Mouse (Mus musculus): ENCODE results near the gene Lamc2. TPM values are rescaled to one million over a fixed set of nuclear protein-coding genes. Genes with fewer than 3 reads are reported as not detected.

Lamc2 gene
- total RNA-seq, 2 experiments from 2014 or later = 1.4 to 2.0 TPM

- no peak for DNase-seq (ENCODE audit: low spot score in 2 of 2)
Observed at GRCm38 (mm10) chr1:153129992-153130713, 56.1 kb downstream of the Lamc2 start.

- no peak for DNase-seq (ENCODE audit: low spot score in 2 of 2)
Observed at GRCm38 (mm10) chr1:153128780-153129179, 57.5 kb downstream of the Lamc2 start.

GRCm38 (mm10) chr1:153127622-153128021 lies 58.6 kb downstream of the Lamc2 start:
- DNase-seq (ENCODE audit: low spot score in 2 of 2) = no peak

GRCm38 (mm10) chr1:153126491-153127381 lies 59.5 kb downstream of the Lamc2 start:
- no peak for DNase-seq (ENCODE audit: low spot score in 2 of 2)

- DNase-seq (ENCODE audit: low spot score in 2 of 2) = no peak
Observed at GRCm38 (mm10) chr1:153125287-153126275, 60.7 kb downstream of the Lamc2 start.

GRCm38 (mm10) chr1:153124502-153124901 lies 61.7 kb downstream of the Lamc2 start:
- DNase-seq (ENCODE audit: low spot score in 2 of 2) = no peak

- DNase-seq (ENCODE audit: low spot score in 2 of 2) = no peak
Observed at GRCm38 (mm10) chr1:153122764-153123163, 63.5 kb downstream of the Lamc2 start.

GRCm38 (mm10) chr1:153121320-153121719 lies 64.9 kb downstream of the Lamc2 start:
- no peak for DNase-seq (ENCODE audit: low spot score in 2 of 2)

- DNase-seq (ENCODE audit: low spot score in 2 of 2) = no peak
Observed at GRCm38 (mm10) chr1:153120544-153120943, 65.7 kb downstream of the Lamc2 start.

GRCm38 (mm10) chr1:153115315-153115714 lies 70.9 kb downstream of the Lamc2 start:
- DNase-seq (ENCODE audit: low spot score in 2 of 2) = no peak

GRCm38 (mm10) chr1:153111596-153111995 lies 74.7 kb downstream of the Lamc2 start:
- no peak for DNase-seq (ENCODE audit: low spot score in 2 of 2)

- DNase-seq (ENCODE audit: low spot score in 2 of 2) = no peak
Observed at GRCm38 (mm10) chr1:153109836-153110235, 76.4 kb downstream of the Lamc2 start.

- no peak for DNase-seq (ENCODE audit: low spot score in 2 of 2)
Observed at GRCm38 (mm10) chr1:153109346-153109745, 76.9 kb downstream of the Lamc2 start.

- peak; percentile 40 to 69 for DNase-seq (ENCODE audit: low spot score in 2 of 2)
Observed at GRCm38 (mm10) chr1:153107866-153108265, 78.4 kb downstream of the Lamc2 start.

- no peak for DNase-seq (ENCODE audit: low spot score in 2 of 2)
Observed at GRCm38 (mm10) chr1:153104804-153105203, 81.4 kb downstream of the Lamc2 start.

GRCm38 (mm10) chr1:153103186-153103554 lies 83.1 kb downstream of the Lamc2 start:
- no peak for DNase-seq (ENCODE audit: low spot score in 2 of 2)

- no peak for DNase-seq (ENCODE audit: low spot score in 2 of 2)
Observed at GRCm38 (mm10) chr1:153102296-153103185, 83.7 kb downstream of the Lamc2 start.

GRCm38 (mm10) chr1:153101327-153101880 lies 84.8 kb downstream of the Lamc2 start:
- peak in 1 of 2 experiments; percentile 49 for DNase-seq (ENCODE audit: low spot score in 2 of 2)

GRCm38 (mm10) chr1:153100912-153101311 lies 85.3 kb downstream of the Lamc2 start:
- DNase-seq (ENCODE audit: low spot score in 2 of 2) = no peak

GRCm38 (mm10) chr1:153098586-153098985 lies 87.7 kb downstream of the Lamc2 start:
- no peak for DNase-seq (ENCODE audit: low spot score in 2 of 2)
